Mouse (Mus musculus): ENCODE measurements at regions not wholly inside any gene's neighbourhood (a gene's known extent, or its start where the extent isn't known, plus 50 kb on each side); places are given as distances from the start of the nearest gene placed in this dataset.

GRCm38 (mm10) chr5:42989287-42989686, 243.7 kb upstream of the Cpeb2 start:
- TF ChIP-seq EP300 (IDR thresholded peaks at IDR 0.05; ENCODE audit: low read depth) (peak; percentile 25; the same call in 1 of the 2 replicates), CTCF (IDR thresholded peaks at IDR 0.05; ENCODE audit: low read depth) (no peak)
